Mouse (Mus musculus) granulocyte monocyte progenitor cell, adult 5-6 weeks (primary cell): ENCODE data around the gene Zranb1. TPM values are rescaled to one million over a fixed set of nuclear protein-coding genes. Genes with fewer than 3 reads are reported as not detected.

Source experiments
- ATAC-seq: replicated peaks from 2 replicates; pipeline ENCODE4 v1.8.0; 2016; ENCODE audit warnings: mild to moderate bottlenecking, moderate TSS enrichment, inconsistent platforms; ENCODE audit not compliant: poor library complexity, severe bottlenecking
- total RNA-seq, 2 experiments: library from RNA; stranded (forward) in 1 of 2; stranded (reverse) in 1 of 2; fragments of 200-712, 200-1000 nt in 1 of 2; fragments of >200 nt in 1 of 2; fragmentation: Nextera tagmentation in 1 of 2; gene quantifications; 2 replicates each; pipeline ENCODE4 v1.2.3; 2014 to 2017

Gene Zranb1
- total RNA-seq, 2 experiments from 2014 or later: 21.6 to 46.8 TPM

DNA sequence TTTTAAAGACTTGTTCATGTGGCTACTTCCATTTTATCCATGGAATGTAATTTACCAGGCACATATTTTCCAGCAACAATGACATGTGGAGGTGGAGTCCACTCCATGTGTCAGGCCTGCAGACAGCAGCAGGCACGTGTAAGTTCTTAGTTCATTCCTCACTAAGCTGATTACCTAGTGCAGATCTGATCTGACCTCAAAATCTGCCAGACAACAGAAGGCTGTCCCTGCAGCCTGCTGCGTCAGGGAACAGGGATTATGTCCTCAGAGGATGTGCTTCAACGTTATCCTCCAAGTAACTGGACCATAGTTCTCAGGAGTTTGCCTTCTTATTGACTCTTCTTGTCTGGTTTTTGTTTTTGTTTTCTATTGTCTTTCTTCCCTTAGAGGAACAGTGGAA, 9.0 kb upstream of the Zranb1 start:
- no peak for ATAC-seq

DNA sequence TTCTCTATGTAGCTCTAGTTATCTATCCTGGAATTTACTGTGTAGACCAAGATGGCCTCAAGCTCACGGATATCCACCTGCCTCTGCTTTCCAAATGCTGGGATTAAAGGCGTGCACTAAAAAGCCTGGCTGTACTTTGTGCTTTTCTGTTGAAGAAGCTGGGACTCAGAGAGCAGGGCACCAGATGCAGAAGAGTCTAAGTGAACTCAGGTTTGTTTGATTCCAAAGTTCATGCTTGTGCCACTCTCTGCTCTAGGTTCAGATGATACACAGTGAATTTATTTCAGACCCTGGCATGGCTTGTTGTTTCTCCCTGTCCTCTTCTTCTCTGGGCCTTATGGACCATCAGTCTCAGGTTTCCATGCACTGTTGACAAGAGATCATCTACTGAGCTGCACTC, 5.7 kb upstream of the Zranb1 start:
- ATAC-seq: no peak

DNA sequence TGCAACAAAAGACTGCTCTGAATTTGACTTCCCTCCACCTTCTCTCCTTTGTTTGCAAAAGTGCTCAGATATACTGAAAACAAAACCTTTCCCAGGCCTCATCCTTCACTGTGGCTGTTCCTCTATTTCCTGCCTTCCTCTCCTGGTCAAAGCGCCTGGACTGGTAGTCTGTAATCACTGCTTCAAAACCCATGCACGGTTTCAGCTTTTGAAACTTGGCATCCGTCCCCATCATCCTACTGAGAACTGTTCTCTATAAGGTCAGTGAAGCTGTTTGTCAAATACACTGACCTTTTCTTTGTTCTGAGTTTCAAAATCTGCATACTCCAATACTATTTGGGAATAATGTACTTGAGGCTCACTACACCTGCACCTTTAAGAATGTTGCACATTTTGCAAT, 3.7 kb upstream of the Zranb1 start:
- ATAC-seq: no peak

DNA sequence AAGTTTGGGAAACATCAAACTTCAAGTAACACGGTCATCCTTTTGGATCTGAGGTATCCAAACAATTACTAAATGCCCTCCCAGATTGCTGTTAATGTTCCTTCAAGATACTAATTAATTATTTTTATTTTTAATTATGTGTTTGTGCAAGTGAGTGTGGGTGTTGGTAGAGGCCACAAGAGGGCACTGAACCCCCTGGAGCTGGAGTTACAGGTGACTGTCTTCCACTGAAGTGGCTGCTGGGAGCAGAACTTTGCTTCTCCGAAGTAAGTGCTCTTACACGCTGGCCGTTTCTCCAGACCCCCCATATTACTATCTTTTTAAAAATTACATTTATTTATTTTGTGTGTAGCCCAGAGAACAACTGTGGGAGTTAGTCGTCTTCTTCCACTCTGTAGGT, 887 bp upstream of the Zranb1 start:
- no peak for ATAC-seq

DNA sequence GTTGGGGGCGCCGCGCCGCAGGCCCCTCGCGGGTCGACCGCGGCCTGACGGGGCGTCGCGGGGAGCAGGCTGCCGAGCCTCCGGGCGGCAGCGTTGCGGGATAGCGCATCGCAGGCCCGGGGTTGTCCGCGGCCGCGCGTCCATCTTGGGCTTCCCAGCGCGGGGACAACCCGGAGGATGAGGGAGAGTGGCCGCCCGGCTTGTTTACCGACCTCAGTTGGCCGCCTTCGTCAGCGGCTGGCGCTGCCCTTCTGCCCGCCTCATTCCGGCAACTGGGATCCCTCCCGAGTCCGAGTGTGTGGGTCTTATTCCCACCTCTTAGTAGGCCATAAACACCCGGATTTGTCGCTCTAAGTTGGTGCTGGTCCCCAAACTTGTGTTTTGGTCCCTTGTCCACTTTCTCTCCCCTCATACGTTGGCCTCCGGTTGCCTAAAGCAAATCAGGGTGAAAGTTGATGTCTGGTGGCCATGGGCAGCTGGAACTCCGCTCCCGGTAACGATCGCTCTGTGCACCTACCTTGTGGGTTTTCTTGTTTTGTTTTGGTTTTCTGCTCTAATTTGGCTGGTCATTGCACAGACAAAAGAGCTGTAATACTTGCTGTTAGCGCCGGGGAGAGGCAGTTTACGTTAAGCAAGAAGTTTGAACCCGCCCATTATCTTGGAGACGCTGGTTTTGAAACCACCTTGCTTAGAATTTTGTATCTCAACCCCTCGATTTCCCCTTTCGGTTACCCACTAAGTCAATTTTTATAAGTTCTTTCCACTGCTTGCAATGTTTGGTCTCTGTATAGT, 814 bp downstream of the Zranb1 start:
- peak; percentile 53 for ATAC-seq

DNA sequence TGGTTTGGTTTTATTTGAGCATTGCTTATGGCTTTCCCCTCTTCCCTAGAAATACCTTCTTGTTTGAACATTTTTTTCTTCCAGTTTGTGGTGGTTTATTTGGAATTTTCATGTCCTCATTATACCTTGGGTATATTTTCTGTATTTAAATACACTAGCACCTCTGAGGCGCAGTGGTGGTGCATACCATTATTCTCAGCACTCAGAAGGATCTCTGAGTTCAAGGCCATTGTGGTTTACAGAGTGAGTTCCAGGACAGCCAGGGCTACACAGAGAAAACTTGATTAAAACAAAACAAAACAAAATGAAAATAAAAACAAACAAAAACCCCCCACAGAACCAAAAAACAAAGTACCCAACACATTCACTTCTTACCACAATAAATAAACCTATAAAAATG, 2.4 kb downstream of the Zranb1 start:
- no peak for ATAC-seq

DNA sequence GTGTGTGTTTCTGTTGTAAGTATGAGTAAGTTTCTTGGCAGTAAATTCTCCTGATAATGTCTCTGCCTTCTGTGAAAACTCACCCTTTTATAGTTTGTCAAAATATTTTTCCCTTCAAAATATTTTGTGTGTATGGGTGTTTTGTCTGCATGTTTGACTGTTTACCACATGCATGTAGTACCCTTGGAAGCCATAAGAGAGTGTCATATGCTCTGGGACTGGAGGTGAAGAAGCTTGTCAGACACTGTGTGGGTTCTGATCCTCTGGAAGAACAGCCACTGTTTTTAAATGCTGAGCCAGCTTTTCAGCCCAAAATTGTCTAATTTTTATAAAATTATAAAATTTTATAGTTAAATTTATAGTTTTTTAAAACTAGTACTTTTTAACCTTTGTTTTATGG, 3.8 kb downstream of the Zranb1 start:
- no peak for ATAC-seq

DNA sequence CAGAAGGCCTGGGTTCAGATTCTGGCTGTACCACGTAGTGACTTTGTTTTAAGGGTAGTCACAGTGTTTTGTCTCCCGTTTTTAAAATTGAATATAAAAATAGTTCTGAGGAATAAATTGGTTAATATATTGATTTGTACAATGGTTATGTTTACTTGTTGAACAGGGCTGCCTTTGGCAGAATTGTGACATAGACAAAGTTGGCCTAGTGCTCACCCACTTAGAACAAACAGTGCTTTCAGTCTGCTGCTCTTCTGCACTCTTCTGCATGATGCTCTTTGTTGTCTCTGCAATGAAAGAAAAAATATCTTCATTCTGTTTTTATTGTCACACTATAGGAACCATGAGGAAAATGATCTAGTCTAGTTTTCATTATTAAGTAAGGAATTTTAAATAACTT, 8.2 kb downstream of the Zranb1 start:
- no peak for ATAC-seq

DNA sequence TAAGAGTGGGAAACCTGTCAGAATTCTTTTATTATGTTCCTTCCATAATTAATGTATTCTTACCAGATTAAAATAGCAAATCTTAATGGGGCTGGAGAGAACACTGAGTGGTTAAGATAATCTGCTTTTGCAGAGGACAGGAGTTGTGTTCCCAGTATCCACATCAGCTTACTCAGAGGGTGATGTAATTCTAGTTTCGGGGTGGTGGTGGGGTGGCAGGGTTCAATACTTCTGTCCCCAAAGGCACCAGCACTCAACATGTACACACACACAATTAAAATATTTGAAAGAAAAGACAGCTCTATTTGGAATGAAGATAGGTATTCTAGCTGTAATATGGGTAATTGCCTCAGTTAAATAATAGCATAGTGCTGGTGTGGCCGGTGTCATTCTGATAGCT, 9.6 kb downstream of the Zranb1 start:
- no peak for ATAC-seq

DNA sequence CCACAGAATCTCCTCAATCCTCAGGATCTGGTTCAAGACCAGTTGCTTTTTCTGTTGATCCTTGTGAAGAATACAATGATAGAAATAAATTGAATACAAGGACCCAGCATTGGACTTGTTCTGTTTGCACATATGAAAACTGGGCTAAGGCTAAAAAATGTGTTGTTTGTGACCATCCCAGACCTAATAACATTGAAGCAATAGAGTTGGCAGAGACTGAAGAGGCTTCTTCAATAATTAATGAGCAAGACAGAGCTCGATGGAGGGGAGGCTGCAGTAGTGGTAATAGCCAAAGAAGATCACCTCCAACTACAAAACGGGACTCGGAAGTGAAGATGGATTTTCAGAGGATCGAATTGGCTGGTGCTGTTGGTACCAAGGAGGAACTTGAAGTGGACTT, 19.0 kb downstream of the Zranb1 start:
- no peak for ATAC-seq

DNA sequence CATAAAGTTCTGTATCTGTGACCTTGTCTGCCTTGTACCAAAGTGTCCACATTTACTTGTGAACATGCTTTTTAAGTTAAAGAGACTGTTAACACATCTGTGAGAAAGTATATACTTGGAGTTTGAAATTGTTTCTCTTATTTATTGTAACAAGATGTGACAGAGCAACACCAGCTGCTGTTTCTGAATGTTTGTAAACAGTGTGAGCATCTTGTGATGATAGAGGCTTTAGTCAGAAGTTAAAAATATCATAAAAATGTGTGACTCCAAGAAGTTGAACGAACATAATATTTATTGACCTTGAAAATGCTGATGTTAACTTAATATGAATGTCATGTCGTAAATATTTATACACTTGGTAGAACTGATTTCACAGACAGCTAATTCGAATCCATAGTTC, 19.7 kb downstream of the Zranb1 start:
- no peak for ATAC-seq

DNA sequence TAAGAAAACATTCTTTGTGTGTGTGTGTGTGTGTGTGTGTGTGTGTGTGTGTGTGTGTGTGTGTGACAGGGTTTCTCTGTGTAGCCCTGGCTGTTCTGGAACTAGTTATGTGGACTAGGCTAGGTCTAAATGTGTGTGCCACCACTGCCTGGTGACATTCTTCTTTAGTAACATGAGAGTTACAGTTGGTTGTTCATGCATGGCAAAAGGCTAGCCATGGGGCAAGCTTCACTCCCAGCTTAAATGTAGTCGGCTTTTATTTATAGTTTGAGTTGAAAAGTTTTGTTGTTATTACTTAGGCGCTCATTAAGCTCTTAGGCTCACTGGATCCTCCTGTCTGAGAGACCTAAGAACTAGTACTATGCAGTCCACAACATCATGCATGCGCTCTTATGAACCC, 33.5 kb downstream of the Zranb1 start:
- no peak for ATAC-seq

DNA sequence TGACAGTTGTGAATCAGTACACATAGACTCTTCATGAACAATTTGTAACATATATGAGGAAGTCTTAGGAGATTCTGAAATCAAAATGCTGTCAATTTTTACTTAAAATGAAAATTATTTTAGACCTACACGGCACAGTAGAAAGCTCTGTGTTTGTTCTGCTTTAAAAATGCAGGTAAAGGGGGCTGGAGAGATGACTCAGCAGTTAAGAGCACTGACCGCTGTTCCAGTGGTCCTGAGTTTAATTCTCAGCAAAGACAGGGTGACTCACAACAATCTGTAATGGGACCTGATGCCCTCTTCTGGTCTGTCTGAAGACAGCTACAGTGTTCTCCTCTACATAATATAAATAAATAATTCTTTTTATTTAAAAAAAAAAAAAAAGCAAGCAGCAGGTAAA, 34.8 kb downstream of the Zranb1 start:
- no peak for ATAC-seq

DNA sequence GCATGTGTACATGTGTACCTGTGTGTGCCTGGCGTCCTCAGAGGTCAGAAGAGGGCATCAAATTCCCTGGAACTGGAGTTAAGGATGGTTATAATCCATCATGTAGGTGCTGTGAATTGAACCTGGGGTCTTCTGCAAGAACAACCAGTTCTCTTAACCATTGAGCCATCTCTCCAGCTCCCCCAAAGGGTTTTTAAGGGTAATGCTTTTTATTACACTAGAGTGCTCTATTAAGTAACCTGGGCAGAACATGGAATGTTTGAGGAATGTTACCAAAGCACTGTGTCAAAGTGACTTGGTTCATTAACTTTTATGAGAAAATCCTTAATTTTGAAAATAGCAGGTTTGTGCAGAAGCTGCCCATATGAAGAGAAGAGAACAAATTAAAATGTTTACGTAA, 41.1 kb downstream of the Zranb1 start:
- no peak for ATAC-seq

DNA sequence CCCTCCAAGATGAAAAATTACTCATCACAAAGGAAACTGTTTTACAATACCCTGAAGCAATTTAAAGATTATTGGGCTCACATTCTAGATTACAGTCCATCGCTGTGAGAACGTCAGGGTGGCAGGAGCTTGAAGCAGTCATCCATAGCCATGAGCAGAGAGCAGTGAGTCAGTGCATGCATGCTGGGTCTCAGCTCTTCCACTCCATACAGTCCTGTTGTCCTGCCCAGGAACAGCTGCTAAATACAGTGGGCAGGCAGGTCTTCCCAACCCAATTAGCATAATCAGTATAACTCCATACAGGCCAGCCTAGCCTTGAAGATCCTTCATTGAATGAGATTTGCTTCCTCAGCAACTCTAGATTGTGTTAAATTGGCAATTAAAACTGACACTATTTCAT, 45.1 kb downstream of the Zranb1 start:
- ATAC-seq: no peak

DNA sequence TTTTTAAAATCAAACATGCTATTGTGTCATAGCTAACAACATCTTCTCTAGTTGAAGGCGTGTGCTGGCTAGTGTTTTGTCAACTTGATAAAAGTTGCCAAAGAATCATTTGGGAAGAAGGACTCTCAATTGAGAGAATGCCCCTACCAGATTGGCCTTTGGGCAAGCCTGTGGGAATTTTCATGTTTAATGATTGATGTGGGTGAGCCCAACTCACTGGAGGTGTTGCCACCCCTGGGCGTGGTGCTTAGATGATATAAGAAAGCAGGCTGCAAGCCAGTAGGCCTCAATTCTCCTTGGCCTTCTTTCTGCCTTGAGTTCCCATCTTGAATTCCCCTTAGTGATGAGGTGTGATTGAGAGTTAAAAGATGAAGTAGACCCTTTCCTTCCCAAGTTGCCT, 47.0 kb downstream of the Zranb1 start:
- no peak for ATAC-seq

DNA sequence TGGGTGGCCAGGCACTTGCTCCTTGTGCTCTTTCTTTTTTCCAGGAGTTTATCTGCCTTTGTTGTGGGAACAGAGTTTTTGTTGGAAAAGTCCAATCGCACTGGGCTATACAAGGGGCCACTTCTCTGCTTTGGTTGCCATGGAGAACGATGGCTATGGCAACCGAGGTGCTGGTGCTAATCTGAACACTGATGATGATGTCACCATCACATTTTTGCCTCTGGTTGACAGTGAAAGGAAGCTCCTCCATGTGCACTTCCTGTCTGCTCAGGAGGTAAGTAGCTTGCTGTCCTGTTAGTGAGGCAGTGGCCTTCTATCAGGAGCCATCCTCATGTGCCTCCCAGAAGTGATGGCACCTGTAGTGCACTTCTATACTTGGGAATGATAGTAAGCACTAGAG, 51.7 kb downstream of the Zranb1 start:
- no peak; the same call in 1 of the 2 replicates for ATAC-seq

DNA sequence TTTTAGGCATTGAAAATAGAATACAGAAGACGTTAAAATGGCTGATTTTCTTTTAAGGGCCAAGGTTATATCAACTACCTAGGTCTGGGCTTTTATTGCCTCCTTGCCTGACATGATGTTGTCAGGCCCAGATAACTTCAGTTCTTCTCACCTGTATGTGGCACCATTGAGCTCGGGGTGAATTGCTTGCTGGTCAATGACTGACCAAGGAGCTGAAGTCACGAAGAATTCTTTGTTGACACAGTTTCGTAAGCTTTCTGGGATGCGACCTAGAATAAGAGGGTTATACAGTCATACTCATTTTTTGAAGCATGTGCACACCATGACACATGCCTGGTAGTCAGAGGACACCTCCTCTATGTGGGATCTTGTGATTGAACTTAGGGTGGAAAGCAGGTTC, 58.9 kb downstream of the Zranb1 start:
- ATAC-seq: no peak

DNA sequence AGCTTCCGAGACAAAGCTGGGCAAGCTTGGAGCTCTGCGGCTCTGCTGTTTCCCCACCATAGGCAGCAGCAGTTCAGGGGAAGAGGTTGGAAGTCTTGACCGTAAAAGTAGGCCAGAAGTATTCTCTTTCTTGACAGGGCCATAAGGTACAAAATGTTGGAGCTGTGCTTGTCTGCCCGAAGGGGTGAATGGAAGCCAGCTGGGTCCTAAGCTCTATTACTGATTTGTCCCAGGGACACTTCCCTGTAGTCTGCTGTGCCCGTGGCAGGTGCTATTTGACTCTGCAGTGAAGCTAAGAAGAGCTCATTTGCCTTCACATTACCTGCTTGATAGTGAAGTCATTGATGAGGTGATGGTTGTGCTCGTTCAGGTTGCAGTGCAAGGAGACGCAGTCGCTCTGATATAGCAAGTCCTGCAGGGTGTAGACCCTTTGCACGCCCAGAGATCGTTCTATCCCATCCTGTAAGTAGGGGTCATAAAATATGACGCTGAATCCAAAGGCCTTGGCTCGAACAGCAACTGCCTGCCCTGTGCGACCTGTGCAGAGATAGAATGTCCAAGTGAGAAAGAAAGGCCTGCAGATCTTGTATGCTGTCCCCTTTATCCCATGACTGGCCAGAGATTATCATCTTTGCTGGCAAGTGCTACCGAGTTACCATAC, 60.4 kb downstream of the Zranb1 start:
- no peak for ATAC-seq

DNA sequence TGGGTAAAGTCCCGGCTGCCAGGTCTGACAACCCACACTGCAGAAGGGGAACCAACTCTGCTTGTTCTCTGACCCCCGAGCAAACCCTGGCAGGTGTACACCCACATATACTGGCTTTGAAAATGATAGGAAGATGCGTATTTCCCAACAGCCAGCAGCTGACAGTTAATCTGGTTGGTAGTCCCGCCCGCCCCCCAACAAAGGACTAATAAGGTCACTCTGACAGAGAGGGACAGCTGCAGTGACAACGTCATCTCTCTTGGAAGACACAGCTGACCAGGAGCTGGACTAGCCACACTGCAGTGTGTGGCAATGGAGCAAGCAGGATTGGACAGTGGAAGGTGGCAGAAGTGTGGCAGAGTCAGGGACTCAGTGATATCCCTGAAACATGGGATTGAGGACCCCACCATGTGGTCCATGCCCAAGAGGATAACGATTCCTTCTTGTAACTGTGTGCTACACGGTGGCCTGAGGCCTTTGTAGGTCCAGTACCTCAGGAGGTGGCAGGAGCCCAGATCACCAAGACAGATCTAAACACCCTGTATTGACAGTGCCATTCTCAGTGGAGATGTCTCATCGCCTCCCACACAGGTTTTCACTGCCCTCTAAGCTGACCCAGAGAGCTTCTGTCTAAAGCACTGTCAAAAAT, 62.1 kb downstream of the Zranb1 start:
- no peak for ATAC-seq

DNA sequence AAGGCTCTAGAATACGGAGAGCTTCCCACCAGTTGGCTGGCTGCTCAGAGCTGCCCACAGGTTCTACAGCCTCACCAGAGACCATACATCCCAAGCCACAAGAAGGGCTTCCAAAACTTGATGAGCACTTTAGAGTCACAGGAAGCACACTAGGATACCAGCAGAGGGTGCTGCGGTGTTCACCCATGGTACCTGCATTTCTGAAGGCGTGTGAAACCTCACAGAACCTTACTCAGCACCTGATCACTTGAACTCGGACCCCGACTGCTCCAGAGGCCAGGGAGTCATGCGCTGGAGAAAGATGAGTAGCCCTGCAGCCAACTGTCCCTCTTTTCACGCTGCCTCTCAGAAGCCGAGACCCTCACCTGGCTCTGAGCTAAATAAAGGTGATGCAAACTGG, 63.2 kb downstream of the Zranb1 start:
- no peak for ATAC-seq
